Mouse (Mus musculus) small intestine, adult 2 months (tissue): ENCODE data around the gene Ttpal. TPM values are rescaled to one million over a fixed set of nuclear protein-coding genes. Genes with fewer than 3 reads are reported as not detected.

ENCODE experiments used
- H3K27ac ChIP-seq: fragments of 200-500 bp; 2 replicates; pipeline ENCODE4 v1.5.1; 2012; ENCODE audit warnings: low read depth, low read length, control low read depth, inconsistent platforms; ENCODE audit not compliant: insufficient read depth
- H3K27me3 ChIP-seq: fragments of 200-500 bp; 2 replicates; pipeline ENCODE4 v1.6.1; 2012; ENCODE audit warnings: mild to moderate bottlenecking, moderate library complexity, low read length, inconsistent platforms; ENCODE audit not compliant: control insufficient read depth, insufficient read depth
- H3K36me3 ChIP-seq: fragments of 200-500 bp; 2 replicates; pipeline ENCODE4 v1.6.1; 2012; ENCODE audit warnings: mild to moderate bottlenecking, low read length, control low read depth, inconsistent platforms; ENCODE audit not compliant: control insufficient read depth, insufficient read depth
- H3K4me1 ChIP-seq: fragments of 200-500 bp; 2 replicates; pipeline ENCODE4 v1.6.1; 2012; ENCODE audit warnings: low read length, inconsistent platforms, mixed read lengths; ENCODE audit not compliant: control insufficient read depth, insufficient read depth, insufficient read length
- H3K4me3 ChIP-seq: fragments of 200-500 bp; 2 replicates; pipeline ENCODE4 v1.5.1; 2012; ENCODE audit warnings: low read depth, mild to moderate bottlenecking, control low read depth, inconsistent platforms, low read length, moderate library complexity
- CTCF ChIP-seq: fragments of 200-500 bp; IDR thresholded peaks from 2 replicates; pipeline ENCODE4 v1.5.1; 2012; ENCODE audit warnings: low read depth, mild to moderate bottlenecking, control low read depth, inconsistent platforms, low read length, moderate library complexity, mixed read lengths; ENCODE audit not compliant: insufficient replicate concordance, insufficient read length; ENCODE audit errors: extremely low read depth
- POLR2A ChIP-seq: fragments of 200-500 bp; IDR thresholded peaks from 2 replicates; pipeline ENCODE4 v1.6.1; 2012; ENCODE audit warnings: low read depth, mild to moderate bottlenecking, control low read depth, inconsistent platforms, low read length, moderate library complexity
- WGBS: fragments of 180-500 bp; shearing (Covaris S2); methylation state at CpG from one replicate; pipeline ENCODE4 v1.1.7; 2018; 5-methylcytosine and 5-hydroxymethylcytosine counted together
- polyA plus RNA-seq: library from polyadenylated mRNA; depleted of rRNA; stranded (reverse); fragments of >200 nt; gene quantifications from 2 replicates; pipeline ENCODE4 v1.2.3, GENCODE M21; 2012

Gene Ttpal
- polyA plus RNA-seq, 1 experiment, result 16.0 TPM

GRCm38 (mm10) chr2:163583226-163584087 lies 18.7 kb upstream of the Ttpal start:
- Histone ChIP-seq H3K36me3 (no peaks in the 10 kb centered on the region), H3K4me3 (no peak overlapping the region), H3K27me3 (no peaks in the 10 kb centered on the region), H3K27ac (peak overlapping the region; percentile 58), H3K4me1 (peaks cover 40% of the 10 kb centered on the region)
- 89% methylated on average over 10 of the region's 10 CpGs for WGBS
- no peak for TF ChIP-seq CTCF
- no peak for TF ChIP-seq POLR2A

GRCm38 (mm10) chr2:163584088-163584426 lies 18.1 kb upstream of the Ttpal start:
- Histone ChIP-seq H3K36me3 (no peaks in the 10 kb centered on the region), H3K27me3 (no peaks in the 10 kb centered on the region), H3K27ac (peak overlapping the region; percentile 58), H3K4me3 (no peak overlapping the region), H3K4me1 (peaks cover 39% of the 10 kb centered on the region)
- no peak for TF ChIP-seq POLR2A
- 38% methylated on average over 10 of the region's 10 CpGs for WGBS

GRCm38 (mm10) chr2:163586384-163587261 lies 15.5 kb upstream of the Ttpal start:
- Histone ChIP-seq H3K36me3 (no peaks in the 10 kb centered on the region), H3K27me3 (no peaks in the 10 kb centered on the region), H3K4me1 (peaks cover 45% of the 10 kb centered on the region), H3K27ac (no peak overlapping the region), H3K4me3 (no peak overlapping the region)
- WGBS, result 45% methylated on average over 19 of the region's 19 CpGs
- peak; percentile 89 for TF ChIP-seq CTCF
- TF ChIP-seq POLR2A, result no peak

GRCm38 (mm10) chr2:163587506-163587905 lies 14.6 kb upstream of the Ttpal start:
- Histone ChIP-seq H3K4me1 (peaks cover 44% of the 10 kb centered on the region), H3K4me3 (no peak overlapping the region), H3K27ac (no peak overlapping the region), H3K36me3 (no peaks in the 10 kb centered on the region), H3K27me3 (no peaks in the 10 kb centered on the region)
- TF ChIP-seq POLR2A (no peak), CTCF (no peak)
- WGBS, result 72% methylated on average over 5 of the region's 5 CpGs

- 25% methylated on average over 12 of the region's 12 CpGs for WGBS
- H3K27ac ChIP-seq, result peak overlapping the region; percentile 95
- H3K4me3 ChIP-seq, result no peak overlapping the region
- TF ChIP-seq POLR2A (no peak), CTCF (no peak)
- H3K4me1 ChIP-seq, result peaks cover 41% of the 10 kb centered on the region
- no peaks in the 10 kb centered on the region for H3K27me3 ChIP-seq
- no peaks in the 10 kb centered on the region for H3K36me3 ChIP-seq
Measured at GRCm38 (mm10) chr2:163590211-163590610, 11.9 kb upstream of the Ttpal start.

- no peak for TF ChIP-seq POLR2A
- TF ChIP-seq CTCF, result no peak
- 57% methylated on average over 5 of the region's 5 CpGs for WGBS
- H3K27me3 ChIP-seq, result no peaks in the 10 kb centered on the region
- peak overlapping the region; percentile 95 for H3K27ac ChIP-seq
- peaks cover 48% of the 10 kb centered on the region for H3K4me1 ChIP-seq
- H3K36me3 ChIP-seq, result no peaks in the 10 kb centered on the region
- H3K4me3 ChIP-seq, result no peak overlapping the region
Measured at GRCm38 (mm10) chr2:163590996-163591395, 11.1 kb upstream of the Ttpal start.

- TF ChIP-seq CTCF (peak; percentile 53; the same call in 1 of the 2 replicates), POLR2A (no peak)
- H3K4me1 ChIP-seq, result peaks cover 56% of the 10 kb centered on the region
- H3K36me3 ChIP-seq, result no peaks in the 10 kb centered on the region
- 49% methylated on average over 1 of the region's 1 CpGs for WGBS
- peak overlapping the region; percentile 95; the same call in 1 of the 2 replicates for H3K27ac ChIP-seq
- H3K27me3 ChIP-seq, result no peaks in the 10 kb centered on the region
- H3K4me3 ChIP-seq, result no peak overlapping the region
Measured at GRCm38 (mm10) chr2:163592084-163592483, 10.0 kb upstream of the Ttpal start.
